Mouse (Mus musculus) midbrain, embryonic 15.5 days (tissue): ENCODE measurements around the gene Taok3. TPM values are rescaled to one million over a fixed set of nuclear protein-coding genes. Genes with fewer than 3 reads are reported as not detected.

ENCODE experiments used
- ATAC-seq: fragments of 200-750 bp; cut with Nextera tagmentation; replicated peaks from 2 replicates; pipeline ENCODE4 v1.8.0; 2017; ENCODE audit warnings: moderate TSS enrichment
- H3K27ac ChIP-seq: fragments of 300-500 bp; sonication (generic); 2 replicates; pipeline ENCODE4 v1.5.1; 2015; ENCODE audit warnings: mild to moderate bottlenecking, inconsistent platforms
- H3K27me3 ChIP-seq: fragments of 300-500 bp; sonication (generic); replicated peaks from 2 replicates; pipeline ENCODE4 v1.6.1; 2015; ENCODE audit warnings: inconsistent platforms
- H3K36me3 ChIP-seq: fragments of 300-500 bp; sonication (generic); replicated peaks from 2 replicates; pipeline ENCODE4 v1.6.1; 2015; ENCODE audit warnings: inconsistent platforms
- H3K4me1 ChIP-seq: fragments of 300-500 bp; sonication (generic); 2 replicates; pipeline ENCODE4 v1.6.1; 2015; ENCODE audit warnings: inconsistent platforms
- H3K4me2 ChIP-seq: fragments of 300-500 bp; sonication (generic); 2 replicates; pipeline ENCODE4 v1.6.1; 2015; ENCODE audit warnings: inconsistent platforms, mild to moderate bottlenecking, moderate library complexity
- H3K4me3 ChIP-seq: fragments of 300-500 bp; sonication (generic); 2 replicates; pipeline ENCODE4 v1.5.1; 2015; ENCODE audit warnings: mild to moderate bottlenecking, inconsistent platforms
- H3K9ac ChIP-seq: fragments of 300-500 bp; sonication (generic); 2 replicates; pipeline ENCODE4 v1.6.1; 2015; ENCODE audit warnings: mild to moderate bottlenecking, inconsistent platforms
- H3K9me3 ChIP-seq: fragments of 300-500 bp; sonication (generic); 2 replicates; pipeline ENCODE4 v1.6.1; 2016; ENCODE audit warnings: inconsistent platforms
- WGBS: fragments of 180-500 bp; shearing (Covaris S2); methylation state at CpG from one replicate; pipeline ENCODE4 v1.1.7; 2015; ENCODE audit warnings: mixed read lengths; 5-methylcytosine and 5-hydroxymethylcytosine counted together
- polyA plus RNA-seq: library from polyadenylated mRNA; unstranded; fragments of >200 nt; fragmentation: Nextera tagmentation; extraction: Ambion mirVana; gene quantifications from 2 replicates; pipeline ENCODE4 v1.2.1, GENCODE M21; 2015

Taok3 gene
- polyA plus RNA-seq, 1 experiment from 2014 or later, result 59.2 TPM

GRCm38 (mm10) chr5:117251763-117252162 is 131.8 kb downstream of the Taok3 start:
- no peaks in the 10 kb centered on the region for H3K9me3 ChIP-seq

GRCm38 (mm10) chr5:117258276-117258675 is 138.3 kb downstream of the Taok3 start:
- peaks cover 57% of the 10 kb centered on the region for H3K36me3 ChIP-seq
- no peak overlapping the region for H3K27ac ChIP-seq
- no peak overlapping the region for H3K4me2 ChIP-seq
- no peaks in the 10 kb centered on the region for H3K4me1 ChIP-seq
- no peak overlapping the region for H3K9ac ChIP-seq
- no peaks in the 10 kb centered on the region for H3K27me3 ChIP-seq
- ATAC-seq, result no peak
- no peaks in the 10 kb centered on the region for H3K9me3 ChIP-seq
- whole genome bisulfite sequencing, result 93% methylated on average over 15 of the region's 15 CpGs
- H3K4me3 ChIP-seq, result no peak overlapping the region

More at GRCm38 (mm10) chr5:117251763-117252162, 131.8 kb downstream of the Taok3 start:
- H3K4me1 ChIP-seq, result peaks cover 6% of the 10 kb centered on the region
- ATAC-seq, result no peak
- peaks cover 40% of the 10 kb centered on the region for H3K36me3 ChIP-seq
- no peak overlapping the region for H3K9ac ChIP-seq
- no peaks in the 10 kb centered on the region for H3K27me3 ChIP-seq
- WGBS, result 90% methylated on average over 3 of the region's 3 CpGs
- no peak overlapping the region for H3K27ac ChIP-seq
- no peak overlapping the region for H3K4me3 ChIP-seq
- H3K4me2 ChIP-seq, result no peak overlapping the region

- no peak for ATAC-seq
Observed at GRCm38 (mm10) chr5:117263566-117263965, 143.6 kb downstream of the Taok3 start.

DNA sequence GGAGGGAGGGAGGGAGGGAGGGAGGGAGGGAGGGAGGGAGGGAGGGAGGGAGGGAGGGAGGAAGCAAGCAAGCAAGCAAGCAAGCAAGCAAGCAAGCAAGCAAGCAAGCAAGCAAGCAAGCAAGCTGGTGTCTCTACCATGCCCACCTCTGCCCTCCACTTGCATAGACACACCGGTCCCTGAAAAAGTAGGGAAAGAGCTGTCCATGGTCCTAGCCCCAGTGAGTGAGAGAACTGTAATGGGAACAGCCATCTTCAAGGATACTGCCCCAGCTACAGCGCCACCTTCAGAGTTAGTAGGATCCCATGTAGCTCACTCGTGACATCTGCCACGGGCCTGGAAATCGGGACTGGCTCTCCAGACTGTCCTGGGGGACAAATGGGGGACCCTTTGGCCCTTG is 144.8 kb downstream of the Taok3 start:
- peaks cover 32% of the 10 kb centered on the region for H3K36me3 ChIP-seq
- H3K9me3 ChIP-seq, result no peaks in the 10 kb centered on the region
- no peak for ATAC-seq
- no peak overlapping the region for H3K9ac ChIP-seq
- 53% methylated on average over 5 of the region's 5 CpGs for WGBS
- H3K4me2 ChIP-seq, result no peak overlapping the region
- H3K4me1 ChIP-seq, result no peaks in the 10 kb centered on the region
- H3K27ac ChIP-seq, result no peak overlapping the region
- H3K27me3 ChIP-seq, result no peaks in the 10 kb centered on the region
- H3K4me3 ChIP-seq, result no peak overlapping the region

More at GRCm38 (mm10) chr5:117263566-117263965, 143.6 kb downstream of the Taok3 start:
- H3K36me3 ChIP-seq, result peaks cover 41% of the 10 kb centered on the region
- H3K4me2 ChIP-seq, result no peak overlapping the region
- no peaks in the 10 kb centered on the region for H3K27me3 ChIP-seq
- no peak overlapping the region for H3K27ac ChIP-seq
- H3K4me3 ChIP-seq, result no peak overlapping the region
- H3K9me3 ChIP-seq, result no peaks in the 10 kb centered on the region
- WGBS, result 85% methylated on average over 21 of the region's 21 CpGs
- no peaks in the 10 kb centered on the region for H3K4me1 ChIP-seq
- H3K9ac ChIP-seq, result no peak overlapping the region

DNA sequence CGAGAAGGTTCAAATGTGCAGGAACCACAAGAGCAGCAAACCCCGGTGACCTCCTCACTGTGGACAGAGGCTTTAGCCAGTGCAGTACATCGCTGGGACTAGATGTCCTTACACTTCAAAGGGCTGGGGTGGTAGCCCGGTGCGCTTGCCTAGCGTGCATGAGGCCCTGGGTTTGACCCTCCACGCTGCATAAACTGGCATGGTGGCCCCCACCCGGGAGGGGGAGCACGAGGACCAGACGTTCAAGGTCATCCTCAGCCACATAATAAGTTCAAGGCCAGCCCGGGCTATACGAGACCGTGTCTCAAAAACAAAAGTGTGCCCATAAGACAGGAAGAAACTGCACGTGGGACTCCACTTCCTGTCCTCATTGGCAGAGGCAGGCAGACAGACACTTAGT is 148.0 kb downstream of the Taok3 start:
- WGBS, result 80% methylated on average over 14 of the region's 14 CpGs
- Histone ChIP-seq H3K27me3 (no peaks in the 10 kb centered on the region), H3K9ac (no peak overlapping the region), H3K4me2 (no peak overlapping the region), H3K9me3 (no peaks in the 10 kb centered on the region), H3K4me1 (no peaks in the 10 kb centered on the region), H3K36me3 (peaks cover 20% of the 10 kb centered on the region), H3K27ac (no peak overlapping the region), H3K4me3 (no peak overlapping the region)
- ATAC-seq, result no peak

- H3K4me1 ChIP-seq, result no peaks in the 10 kb centered on the region
- ATAC-seq, result no peak
- no peak overlapping the region for H3K4me3 ChIP-seq
- H3K27me3 ChIP-seq, result no peaks in the 10 kb centered on the region
- H3K9me3 ChIP-seq, result no peaks in the 10 kb centered on the region
- no peak overlapping the region for H3K9ac ChIP-seq
- peaks cover 14% of the 10 kb centered on the region for H3K36me3 ChIP-seq
- H3K4me2 ChIP-seq, result no peak overlapping the region
- WGBS, result 37% methylated on average over 5 of the region's 5 CpGs
- no peak overlapping the region for H3K27ac ChIP-seq
Observed at GRCm38 (mm10) chr5:117268749-117269148, 148.8 kb downstream of the Taok3 start.

DNA sequence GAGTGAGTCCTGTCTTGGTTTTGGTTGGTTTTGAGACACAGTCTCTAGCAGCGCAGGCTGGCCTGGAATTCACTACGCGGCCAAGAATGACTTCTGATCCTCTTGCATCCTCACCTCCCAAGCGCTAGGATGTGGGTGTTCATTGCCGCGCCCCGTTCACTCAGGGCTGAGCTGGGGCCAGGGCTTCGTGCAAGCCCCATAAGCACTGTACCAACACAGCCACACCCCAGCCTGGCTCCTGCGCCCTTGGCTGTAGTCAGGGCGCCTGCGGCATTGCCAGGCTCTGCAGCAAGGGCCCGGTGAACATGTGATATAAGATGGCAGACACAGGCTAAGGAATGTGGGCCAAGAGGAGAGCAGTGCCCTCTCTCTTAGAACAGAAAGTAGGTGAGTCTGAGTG is 149.5 kb downstream of the Taok3 start:
- Histone ChIP-seq H3K9me3 (no peaks in the 10 kb centered on the region), H3K4me3 (no peak overlapping the region), H3K27ac (no peak overlapping the region), H3K9ac (no peak overlapping the region), H3K4me2 (no peak overlapping the region), H3K36me3 (peaks cover 9% of the 10 kb centered on the region; the same call in 1 of the 2 replicates), H3K4me1 (no peaks in the 10 kb centered on the region), H3K27me3 (no peaks in the 10 kb centered on the region)
- 97% methylated on average over 12 of the region's 12 CpGs for WGBS
- no peak for ATAC-seq

DNA sequence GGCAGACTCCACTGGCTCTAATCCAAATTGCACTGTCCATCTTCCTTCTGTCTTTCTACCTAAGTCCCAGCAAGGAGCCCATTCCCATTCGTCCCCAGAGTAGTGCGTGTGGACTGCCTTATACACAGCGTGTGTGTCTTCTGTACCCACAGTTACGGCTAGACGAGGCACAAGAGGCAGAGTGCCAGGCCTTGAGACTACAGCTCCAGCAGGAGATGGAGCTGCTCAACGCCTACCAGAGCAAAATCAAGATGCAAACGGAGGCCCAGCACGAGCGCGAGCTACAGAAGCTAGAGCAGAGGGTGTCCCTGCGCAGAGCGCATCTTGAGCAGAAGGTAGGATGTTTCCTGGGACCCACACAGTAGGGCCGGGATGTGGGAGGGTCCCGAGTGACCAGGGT is 152.0 kb downstream of the Taok3 start:
- H3K36me3 ChIP-seq, result no peaks in the 10 kb centered on the region
- H3K4me1 ChIP-seq, result no peaks in the 10 kb centered on the region
- ATAC-seq, result no peak
- no peak overlapping the region for H3K27ac ChIP-seq
- 89% methylated on average over 14 of the region's 14 CpGs for WGBS
- H3K9me3 ChIP-seq, result no peaks in the 10 kb centered on the region
- no peak overlapping the region for H3K9ac ChIP-seq
- H3K4me3 ChIP-seq, result no peak overlapping the region
- no peaks in the 10 kb centered on the region for H3K27me3 ChIP-seq
- H3K4me2 ChIP-seq, result no peak overlapping the region

GRCm38 (mm10) chr5:117274817-117275216 is 154.9 kb downstream of the Taok3 start:
- no peak for ATAC-seq
- H3K36me3 ChIP-seq, result no peaks in the 10 kb centered on the region
- no peaks in the 10 kb centered on the region for H3K27me3 ChIP-seq
- H3K27ac ChIP-seq, result no peak overlapping the region
- no peaks in the 10 kb centered on the region for H3K4me1 ChIP-seq
- H3K9ac ChIP-seq, result no peak overlapping the region
- no peaks in the 10 kb centered on the region for H3K9me3 ChIP-seq
- H3K4me3 ChIP-seq, result no peak overlapping the region
- no peak overlapping the region for H3K4me2 ChIP-seq
- 64% methylated on average over 5 of the region's 5 CpGs for WGBS

DNA sequence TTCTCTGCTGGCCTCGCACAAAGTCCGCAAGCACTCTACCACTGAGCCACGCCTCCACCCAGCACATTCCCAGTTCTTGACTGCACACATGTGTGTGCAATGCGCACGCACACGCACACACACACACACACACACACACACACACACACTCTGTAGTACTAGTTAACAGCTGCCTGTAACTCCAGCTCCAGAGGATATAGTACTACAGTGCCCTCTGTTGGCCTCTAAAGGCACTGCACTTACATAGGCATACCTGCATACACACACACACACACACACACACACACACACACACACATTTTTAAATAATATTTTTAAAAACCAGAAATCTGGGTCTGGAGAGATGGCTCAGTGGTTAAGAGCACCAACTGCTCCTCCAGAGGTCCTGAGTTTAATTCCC is 157.9 kb downstream of the Taok3 start:
- WGBS, result 92% methylated on average over 6 of the region's 6 CpGs
- H3K9ac ChIP-seq, result no peak overlapping the region
- H3K27ac ChIP-seq, result no peak overlapping the region
- H3K9me3 ChIP-seq, result no peaks in the 10 kb centered on the region
- ATAC-seq, result no peak
- H3K27me3 ChIP-seq, result no peaks in the 10 kb centered on the region
- no peaks in the 10 kb centered on the region for H3K36me3 ChIP-seq
- no peaks in the 10 kb centered on the region for H3K4me1 ChIP-seq
- no peak overlapping the region for H3K4me3 ChIP-seq
- H3K4me2 ChIP-seq, result no peak overlapping the region

GRCm38 (mm10) chr5:117278809-117279668 is 159.1 kb downstream of the Taok3 start:
- Histone ChIP-seq H3K27ac (no peak overlapping the region), H3K4me3 (no peak overlapping the region), H3K9me3 (no peaks in the 10 kb centered on the region), H3K4me1 (no peaks in the 10 kb centered on the region), H3K27me3 (no peaks in the 10 kb centered on the region), H3K9ac (no peak overlapping the region), H3K4me2 (no peak overlapping the region), H3K36me3 (0 out of 2 replicates have a peak, but pooled peaks cover 3% of the 10 kb centered on the region)
- ATAC-seq, result no peak
- WGBS, result 91% methylated on average over 15 of the region's 15 CpGs

GRCm38 (mm10) chr5:117279669-117280050 is 159.7 kb downstream of the Taok3 start:
- H3K4me1 ChIP-seq, result peaks cover 6% of the 10 kb centered on the region

GRCm38 (mm10) chr5:117281536-117281935 is 161.6 kb downstream of the Taok3 start:
- Histone ChIP-seq H3K36me3 (peaks cover 13% of the 10 kb centered on the region; the same call in 1 of the 2 replicates), H3K4me3 (no peak overlapping the region), H3K27ac (no peak overlapping the region), H3K9ac (no peak overlapping the region), H3K27me3 (no peaks in the 10 kb centered on the region), H3K4me1 (peaks cover 24% of the 10 kb centered on the region), H3K4me2 (no peak overlapping the region), H3K9me3 (no peaks in the 10 kb centered on the region)
- WGBS, result 95% methylated on average over 10 of the region's 10 CpGs
- ATAC-seq, result no peak

More at GRCm38 (mm10) chr5:117279669-117280050, 159.7 kb downstream of the Taok3 start:
- H3K27ac ChIP-seq, result no peak overlapping the region
- no peaks in the 10 kb centered on the region for H3K9me3 ChIP-seq
- no peak overlapping the region for H3K4me2 ChIP-seq
- no peak overlapping the region for H3K9ac ChIP-seq
- no peak overlapping the region for H3K4me3 ChIP-seq
- no peaks in the 10 kb centered on the region for H3K27me3 ChIP-seq
- ATAC-seq, result no peak
- 81% methylated on average over 4 of the region's 4 CpGs for WGBS
- peaks cover 5% of the 10 kb centered on the region; the same call in 1 of the 2 replicates for H3K36me3 ChIP-seq
